Mouse (Mus musculus): ENCODE results near the gene Clock.

The Clock gene

DNA sequence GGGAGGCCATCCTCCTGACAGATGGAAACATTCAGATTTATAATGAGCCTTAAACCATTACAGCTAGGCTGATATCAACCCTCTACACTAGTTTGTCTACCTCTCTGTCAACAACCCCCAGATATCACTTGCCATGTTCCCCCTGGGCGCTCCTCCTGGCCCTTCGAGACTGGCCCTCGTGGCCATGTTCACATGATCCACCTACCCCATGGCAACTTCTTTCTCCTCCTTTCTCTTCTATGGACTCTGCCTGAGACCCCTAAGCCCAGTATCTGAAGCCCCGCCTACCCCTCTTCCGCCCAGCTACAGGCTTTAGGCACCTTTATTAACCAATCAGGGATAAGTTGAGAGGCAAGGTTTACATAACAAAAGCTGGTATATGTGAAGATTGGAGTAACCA is 124.8 kb downstream of the Clock start:
- DNase-seq (ENCODE audit: low spot score in 2 of 2), result no peak

DNA sequence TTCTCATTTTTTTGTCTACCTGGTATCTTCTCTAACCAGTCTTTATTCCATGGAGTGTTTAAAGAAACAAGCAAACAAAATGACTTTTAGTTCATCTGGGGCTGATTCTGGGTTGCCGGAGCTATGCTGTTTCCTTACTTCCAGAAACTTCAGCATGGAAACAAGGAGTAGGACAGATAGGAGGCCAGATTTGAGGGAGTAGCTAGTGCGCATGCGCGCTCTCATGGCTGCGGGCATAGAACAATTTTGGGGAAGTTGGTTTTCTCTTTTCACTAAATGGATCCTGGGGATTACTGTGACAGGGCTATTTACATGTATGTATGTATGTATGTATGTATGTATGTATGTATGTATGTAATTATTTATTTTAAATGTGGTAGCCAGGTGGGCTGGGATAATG is 125.4 kb downstream of the Clock start:
- DNase-seq (ENCODE audit: low spot score in 2 of 2), result no peak

GRCm38 (mm10) chr5:76177664-76178063 is 126.9 kb downstream of the Clock start:
- DNase-seq (ENCODE audit: low spot score in 2 of 2), result no peak

GRCm38 (mm10) chr5:76176841-76177240 is 127.8 kb downstream of the Clock start:
- no peak for DNase-seq (ENCODE audit: low spot score in 2 of 2)

- no peak for DNase-seq (ENCODE audit: low spot score in 2 of 2)
Observed at GRCm38 (mm10) chr5:76176411-76176810, 128.2 kb downstream of the Clock start.

- no peak for DNase-seq (ENCODE audit: low spot score in 2 of 2)
Observed at GRCm38 (mm10) chr5:76175051-76175450, 129.5 kb downstream of the Clock start.

GRCm38 (mm10) chr5:76171039-76171438 is 133.6 kb downstream of the Clock start:
- no peak for DNase-seq (ENCODE audit: low spot score in 2 of 2)

DNA sequence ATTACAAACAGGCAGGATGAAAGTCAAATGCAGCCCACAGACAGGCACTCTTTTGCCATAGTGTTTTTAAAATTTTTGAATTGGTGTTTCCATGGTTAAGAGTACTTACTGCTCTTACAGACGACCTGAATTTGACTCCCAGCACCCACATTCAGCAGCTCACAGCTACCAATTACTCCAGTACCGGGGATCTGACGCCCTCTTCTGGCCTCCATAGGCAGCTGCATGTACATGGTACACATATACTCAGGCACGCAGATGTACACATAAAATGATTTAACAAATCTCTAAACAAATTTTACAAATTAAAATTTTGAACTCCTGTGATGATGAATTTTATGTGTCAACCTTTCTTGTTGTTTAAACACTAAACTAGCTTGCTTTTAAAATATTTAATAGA is 134.1 kb downstream of the Clock start:
- no peak for DNase-seq (ENCODE audit: low spot score in 2 of 2)

DNA sequence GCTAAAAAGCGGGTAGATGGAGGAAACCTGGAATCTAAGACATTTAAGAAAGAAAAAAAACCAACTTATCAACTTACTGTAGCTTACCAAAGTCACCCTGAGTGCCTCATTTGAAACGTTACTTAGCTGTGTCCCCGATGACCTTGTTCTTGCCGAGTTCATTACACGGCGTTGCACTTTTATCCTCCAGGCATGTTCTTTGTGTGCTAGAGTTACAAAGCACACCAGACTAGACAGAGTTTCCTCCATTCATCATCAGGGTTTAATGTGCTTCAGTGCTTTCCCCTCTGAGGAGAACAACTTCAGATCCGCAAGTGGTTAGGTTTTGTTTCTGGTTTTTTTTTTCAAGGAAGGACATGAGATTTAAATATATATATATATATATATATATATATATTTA is 139.8 kb downstream of the Clock start:
- DNase-seq (ENCODE audit: low spot score in 2 of 2), result no peak

- DNase-seq (ENCODE audit: low spot score in 2 of 2), result no peak
Observed at GRCm38 (mm10) chr5:76163828-76164390, 140.7 kb downstream of the Clock start.

DNA sequence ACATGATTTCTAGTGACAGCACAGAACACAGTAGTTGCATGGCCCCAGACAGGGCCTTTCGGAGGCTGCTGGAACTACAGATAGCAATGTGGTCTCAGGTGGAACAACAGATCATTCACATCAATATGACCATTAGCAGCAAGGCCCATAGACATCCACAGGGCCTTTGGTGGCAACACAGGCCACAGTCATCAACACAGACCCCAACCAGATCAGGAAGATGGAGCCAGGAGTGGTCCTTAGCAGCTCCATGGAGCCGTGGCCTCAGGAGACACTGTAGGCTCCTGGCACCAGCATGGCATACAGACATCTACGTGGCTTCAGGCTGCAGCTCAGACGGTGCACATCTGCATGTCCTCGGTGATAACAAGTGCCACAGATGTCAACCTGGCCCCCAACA is 141.7 kb downstream of the Clock start:
- no peak for DNase-seq (ENCODE audit: low spot score in 2 of 2)

DNA sequence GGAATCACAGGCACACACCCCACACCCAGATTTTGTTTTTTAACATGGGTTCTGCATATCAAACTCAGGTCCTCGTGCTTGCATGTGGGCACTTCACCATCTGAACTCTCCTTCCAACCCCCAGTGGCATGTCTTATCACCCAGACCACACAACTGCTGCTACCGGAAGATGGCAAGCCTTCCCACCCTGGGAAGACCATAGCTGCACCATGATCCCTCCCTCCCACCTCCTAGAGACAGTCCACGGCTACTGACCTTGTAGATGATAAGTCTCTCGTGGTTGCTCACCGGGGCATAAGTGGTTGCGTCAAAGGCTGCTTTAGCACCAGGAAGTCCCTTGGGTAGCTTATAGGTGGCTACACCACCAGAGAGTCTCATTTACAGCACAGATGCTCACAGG is 143.1 kb downstream of the Clock start:
- DNase-seq (ENCODE audit: low spot score in 2 of 2), result no peak

- no peak for DNase-seq (ENCODE audit: low spot score in 2 of 2)
Observed at GRCm38 (mm10) chr5:76160086-76160485, 144.5 kb downstream of the Clock start.
